Comparison of ENCODE assay signal across 8 mouse cellular contexts in the genomic region with DNA sequence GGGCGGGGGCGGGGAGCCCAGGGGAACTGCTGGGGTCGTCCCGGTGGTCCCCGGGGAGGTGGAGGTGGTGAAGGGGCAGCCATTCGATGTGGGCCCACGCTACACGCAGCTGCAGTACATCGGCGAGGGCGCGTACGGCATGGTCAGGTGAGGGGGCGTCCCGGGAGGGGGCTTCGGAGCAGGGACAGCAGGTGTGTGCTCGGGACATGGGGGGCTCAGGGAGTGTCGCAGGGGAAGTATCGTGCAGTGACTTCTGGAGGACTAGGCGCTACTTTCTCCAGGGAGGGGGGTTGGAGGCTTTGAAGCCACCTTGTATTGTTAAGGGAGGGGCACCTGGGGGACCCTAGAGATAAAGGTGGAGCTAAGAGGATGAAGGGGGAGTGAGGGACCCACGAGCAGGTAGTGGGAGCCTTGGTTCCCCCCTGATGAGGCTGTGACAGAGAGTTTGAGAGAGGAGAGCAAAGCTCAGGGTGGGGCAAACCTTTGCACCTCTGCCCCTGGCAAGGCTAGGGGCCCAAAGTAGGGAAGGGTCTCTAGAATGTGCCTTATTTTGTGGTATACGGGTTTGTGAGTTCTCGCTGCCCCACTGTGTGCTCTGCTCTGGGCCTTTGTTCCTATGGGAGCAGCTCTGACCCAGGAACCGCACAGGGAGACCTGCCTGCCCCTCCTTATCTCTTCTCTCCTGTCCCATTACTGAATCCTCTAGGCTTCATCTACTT. TPM values are rescaled to one million over a fixed set of nuclear protein-coding genes. Genes with fewer than 3 reads are reported as not detected.
DNase-seq lines count a peak whose midpoint lies in the region; ATAC-seq and TF ChIP-seq lines count a peak whose summit lies in the region.

No protein-coding gene starts in this region.

- peak overlapping the region; percentile 62 for H3K4me3 ChIP-seq in left cerebral cortex, adult 2 months
- peak overlapping the region; percentile 91 for H3K4me3 ChIP-seq in embryonic facial prominence, embryonic 10.5 days
- H3K4me3 ChIP-seq in hindbrain, embryonic 15.5 days: peak overlapping the region; percentile 69
- peak overlapping the region; percentile 59 for H3K4me3 ChIP-seq in midbrain, postnatal 0 days (ENCODE audit: low read depth, low read length)

- no peaks in the 10 kb centered on the region for H3K9me3 ChIP-seq in embryonic facial prominence, embryonic 10.5 days
- no peaks in the 10 kb centered on the region for H3K9me3 ChIP-seq in hindbrain, embryonic 15.5 days
- H3K9me3 ChIP-seq in midbrain, postnatal 0 days (ENCODE audit: low read length): no peaks in the 10 kb centered on the region

- H3K27ac ChIP-seq in left cerebral cortex, adult 2 months: peak overlapping the region; percentile 96
- H3K27ac ChIP-seq in embryonic facial prominence, embryonic 10.5 days (replicated peaks): peak overlapping the region; percentile 97
- peak overlapping the region; percentile 88 for H3K27ac ChIP-seq in hindbrain, embryonic 15.5 days (replicated peaks)
- H3K27ac ChIP-seq in midbrain, postnatal 0 days (ENCODE audit: low read depth, low read length): peak overlapping the region; percentile 81

- peaks cover 37% of the 10 kb centered on the region for H3K36me3 ChIP-seq in embryonic facial prominence, embryonic 10.5 days (replicated peaks)
- peaks cover 15% of the 10 kb centered on the region for H3K36me3 ChIP-seq in hindbrain, embryonic 15.5 days
- H3K36me3 ChIP-seq in midbrain, postnatal 0 days (ENCODE audit: insufficient read depth, low read length): peaks cover 17% of the 10 kb centered on the region

- ATAC-seq in hindbrain, embryonic 15.5 days (ENCODE audit: low FRiP score, low read depth): peak; percentile 67
- peak; percentile 57; the same call in 1 of the 2 replicates for ATAC-seq in midbrain, postnatal 0 days (ENCODE audit: low FRiP score)

- TF ChIP-seq CTCF in left cerebral cortex, adult 2 months (IDR thresholded peaks at IDR 0.05): no peak
- no peak for TF ChIP-seq CTCF in midbrain, postnatal 0 days (IDR thresholded peaks at IDR 0.05)

- H3K4me2 ChIP-seq in hindbrain, embryonic 15.5 days: peak overlapping the region; percentile 88
- peak overlapping the region; percentile 91 for H3K4me2 ChIP-seq in midbrain, postnatal 0 days (ENCODE audit: low read depth, low read length, poor library complexity, severe bottlenecking)

- no peak for DNase-seq in left cerebral cortex, adult 2 months (ENCODE audit: extremely low spot score in 1 of 2, low spot score in 2 of 2)
- DNase-seq in left cerebral cortex, adult 11 months (ENCODE audit: low spot score): no peak
- no peak for DNase-seq in embryonic facial prominence, embryonic 10.5 days (ENCODE audit: low spot score)
- DNase-seq in midbrain, postnatal 0 days (ENCODE audit: low spot score): no peak
- DNase-seq in layer of hippocampus, postnatal 10 days (ENCODE audit: low spot score in 2 of 2): no peak
- no peak for DNase-seq in Muller cell, postnatal 12 days (ENCODE audit: inconsistent ontology term)
- DNase-seq in kidney, adult 18-20 months: no peak

- H3K4me1 ChIP-seq in embryonic facial prominence, embryonic 10.5 days: peaks cover 55% of the 10 kb centered on the region
- peaks cover 39% of the 10 kb centered on the region for H3K4me1 ChIP-seq in hindbrain, embryonic 15.5 days (replicated peaks)
- peaks cover 5% of the 10 kb centered on the region; the same call in 1 of the 2 replicates for H3K4me1 ChIP-seq in midbrain, postnatal 0 days (ENCODE audit: insufficient read depth, low read length)

- WGBS in embryonic facial prominence, embryonic 10.5 days: under 1% methylated on average over 24 of the region's 24 CpGs
- under 1% methylated on average over 20 of the region's 24 CpGs for WGBS in hindbrain, embryonic 15.5 days
- WGBS in midbrain, postnatal 0 days: under 1% methylated on average over 18 of the region's 24 CpGs

- peak overlapping the region; percentile 69 for H3K9ac ChIP-seq in hindbrain, embryonic 15.5 days
- H3K9ac ChIP-seq in midbrain, postnatal 0 days (replicated peaks; ENCODE audit: low read length, poor library complexity, severe bottlenecking): peak overlapping the region; percentile 82

- intact Hi-C loops in left cerebral cortex, adult 2 months (cut with DNase I): loop anchor here (5.0 to 10.0 kb wide), 3 partner anchors 58 to 352 kb away; partner anchors contain the start of gene Tufm

- H3K27me3 ChIP-seq in embryonic facial prominence, embryonic 10.5 days (replicated peaks; ENCODE audit: low read depth, poor library complexity, severe bottlenecking): no peaks in the 10 kb centered on the region
- H3K27me3 ChIP-seq in hindbrain, embryonic 15.5 days: no peaks in the 10 kb centered on the region
- no peaks in the 10 kb centered on the region for H3K27me3 ChIP-seq in midbrain, postnatal 0 days (ENCODE audit: insufficient read depth, low read length)

RNA-seq across cellular contexts. Expression of gene Mapk3, which starts 0.4 kb away (rescaled TPM):
- total RNA-seq in left cerebral cortex, adult 2 months (2021): 100 to 1,000 TPM; 155 to 166 TPM
- 51.9 and 57.2 TPM in 2 replicates for polyA plus RNA-seq in embryonic facial prominence, embryonic 10.5 days (2016; fragmentation: Nextera tagmentation; extraction: Ambion mirVana)
- polyA plus RNA-seq in hindbrain, embryonic 15.5 days (2015; fragmentation: Nextera tagmentation; extraction: Ambion mirVana): 107 and 115 TPM in 2 replicates
- 121 and 145 TPM in 2 replicates for total RNA-seq in midbrain, postnatal 0 days (2014; rRNA removed)
- polyA plus RNA-seq in midbrain, postnatal 0 days (2015; fragmentation: Nextera tagmentation; extraction: Ambion mirVana): 120 and 125 TPM in 2 replicates
- total RNA-seq in layer of hippocampus, postnatal 10 days (2021): 100 to 1,000 TPM; 146 to 150 TPM

RNA-seq across cellular contexts. Expression of gene Gdpd3, which starts 6.3 kb away (rescaled TPM):
- total RNA-seq in left cerebral cortex, adult 2 months (2021): 1 to 10 TPM; 2.4 to 3.4 TPM
- polyA plus RNA-seq in embryonic facial prominence, embryonic 10.5 days (2016; fragmentation: Nextera tagmentation; extraction: Ambion mirVana): 0.96 and 1.8 TPM in 2 replicates
- polyA plus RNA-seq in hindbrain, embryonic 15.5 days (2015; fragmentation: Nextera tagmentation; extraction: Ambion mirVana): 1.5 TPM in 2 replicates
- total RNA-seq in midbrain, postnatal 0 days (2014; rRNA removed): 0.66 TPM in 1 of 2 replicates, not detected in the other
- 1.3 TPM in 2 replicates for polyA plus RNA-seq in midbrain, postnatal 0 days (2015; fragmentation: Nextera tagmentation; extraction: Ambion mirVana)
- 1 to 10 TPM; 2.7 to 3.0 TPM for total RNA-seq in layer of hippocampus, postnatal 10 days (2021)

RNA-seq across cellular contexts. Expression of gene Ypel3, which starts 16.9 kb away (rescaled TPM):
- total RNA-seq in left cerebral cortex, adult 2 months (2021): 100 to 1,000 TPM; 312 to 323 TPM
- polyA plus RNA-seq in embryonic facial prominence, embryonic 10.5 days (2016; fragmentation: Nextera tagmentation; extraction: Ambion mirVana): 51.1 and 64.4 TPM in 2 replicates
- 191 and 203 TPM in 2 replicates for polyA plus RNA-seq in hindbrain, embryonic 15.5 days (2015; fragmentation: Nextera tagmentation; extraction: Ambion mirVana)
- total RNA-seq in midbrain, postnatal 0 days (2014; rRNA removed): 196 and 209 TPM in 2 replicates
- 219 and 235 TPM in 2 replicates for polyA plus RNA-seq in midbrain, postnatal 0 days (2015; fragmentation: Nextera tagmentation; extraction: Ambion mirVana)
- 100 to 1,000 TPM; 150 to 152 TPM for total RNA-seq in layer of hippocampus, postnatal 10 days (2021)

RNA-seq across cellular contexts. Expression of gene Tbx6, which starts 21.5 kb away (rescaled TPM):
- 1 to 10 TPM; 1.1 to 1.2 TPM for total RNA-seq in left cerebral cortex, adult 2 months (2021)
- 0.36 and 0.60 TPM in 2 replicates for polyA plus RNA-seq in embryonic facial prominence, embryonic 10.5 days (2016; fragmentation: Nextera tagmentation; extraction: Ambion mirVana)
- 0.62 and 0.75 TPM in 2 replicates for polyA plus RNA-seq in hindbrain, embryonic 15.5 days (2015; fragmentation: Nextera tagmentation; extraction: Ambion mirVana)
- total RNA-seq in midbrain, postnatal 0 days (2014; rRNA removed): 0.16 and 1.1 TPM in 2 replicates
- 0.21 and 0.38 TPM in 2 replicates for polyA plus RNA-seq in midbrain, postnatal 0 days (2015; fragmentation: Nextera tagmentation; extraction: Ambion mirVana)
- under 1 TPM; 0.62 to 0.69 TPM for total RNA-seq in layer of hippocampus, postnatal 10 days (2021)

RNA-seq across cellular contexts. Expression of gene Ppp4c, which starts 32.5 kb away (rescaled TPM):
- 10 to 100 TPM; 50.4 TPM for total RNA-seq in left cerebral cortex, adult 2 months (2021)
- 390 and 408 TPM in 2 replicates for polyA plus RNA-seq in embryonic facial prominence, embryonic 10.5 days (2016; fragmentation: Nextera tagmentation; extraction: Ambion mirVana)
- 174 and 176 TPM in 2 replicates for polyA plus RNA-seq in hindbrain, embryonic 15.5 days (2015; fragmentation: Nextera tagmentation; extraction: Ambion mirVana)
- 107 and 137 TPM in 2 replicates for total RNA-seq in midbrain, postnatal 0 days (2014; rRNA removed)
- 127 and 135 TPM in 2 replicates for polyA plus RNA-seq in midbrain, postnatal 0 days (2015; fragmentation: Nextera tagmentation; extraction: Ambion mirVana)
- total RNA-seq in layer of hippocampus, postnatal 10 days (2021): 10 to 100 TPM; 56.2 to 64.6 TPM
